Mouse (Mus musculus) heart, embryonic 16.5 days (tissue): ENCODE results near the gene Ror2. TPM values are rescaled to one million over a fixed set of nuclear protein-coding genes. Genes with fewer than 3 reads are reported as not detected.

Experiments used
- ATAC-seq: fragments of 200-750 bp; cut with Nextera tagmentation; replicated peaks from 2 replicates; pipeline ENCODE4 v1.8.0; 2017; ENCODE audit warnings: moderate number of reproducible peaks; ENCODE audit not compliant: insufficient read depth, low FRiP score; ENCODE audit errors: extremely low read depth
- H3K27ac ChIP-seq: fragments of 300-500 bp; sonication (generic); 2 replicates; pipeline ENCODE4 v1.5.1; 2014; ENCODE audit warnings: mild to moderate bottlenecking, low read length, control low read depth, moderate library complexity
- H3K27me3 ChIP-seq: fragments of 300-500 bp; sonication (generic); 2 replicates; pipeline ENCODE4 v1.6.1; 2014; ENCODE audit warnings: low read length, mixed read lengths; ENCODE audit not compliant: control insufficient read depth, insufficient read depth
- H3K36me3 ChIP-seq: fragments of 300-500 bp; sonication (generic); 2 replicates; pipeline ENCODE4 v1.6.1; 2014; ENCODE audit not compliant: control insufficient read depth, insufficient read depth
- H3K4me1 ChIP-seq: fragments of 300-500 bp; sonication (generic); 2 replicates; pipeline ENCODE4 v1.6.1; 2014; ENCODE audit warnings: low read length, mixed read lengths; ENCODE audit not compliant: control insufficient read depth, insufficient read depth
- H3K4me2 ChIP-seq: fragments of 300-500 bp; sonication (generic); 2 replicates; pipeline ENCODE4 v1.6.1; 2014; ENCODE audit warnings: low read depth, mild to moderate bottlenecking, control low read depth, low read length
- H3K4me3 ChIP-seq: fragments of 300-500 bp; sonication (generic); 2 replicates; pipeline ENCODE4 v1.5.1; 2014; ENCODE audit warnings: mild to moderate bottlenecking, control low read depth, low read length
- H3K9ac ChIP-seq: fragments of 300-500 bp; sonication (generic); 2 replicates; pipeline ENCODE4 v1.6.1; 2014; ENCODE audit warnings: low read length, control low read depth
- H3K9me3 ChIP-seq: fragments of 300-500 bp; sonication (generic); replicated peaks from 2 replicates; pipeline ENCODE4 v1.6.1; 2016; ENCODE audit warnings: low read length; ENCODE audit not compliant: control insufficient read depth
- WGBS: fragments of 180-500 bp; shearing (Covaris S2); extraction: QIAGEN DNeasy Blood & Tissue Kit; methylation state at CpG from one replicate; pipeline ENCODE4 v1.1.7; 2014; 5-methylcytosine and 5-hydroxymethylcytosine counted together
- polyA plus RNA-seq: library from polyadenylated mRNA; unstranded; fragments of >200 nt; fragmentation: Nextera tagmentation; extraction: Ambion mirVana; gene quantifications from 2 replicates; pipeline ENCODE4 v1.2.1, GENCODE M21; 2015

Ror2 gene
- polyA plus RNA-seq, 1 experiment from 2014 or later, result 13.5 TPM

DNA sequence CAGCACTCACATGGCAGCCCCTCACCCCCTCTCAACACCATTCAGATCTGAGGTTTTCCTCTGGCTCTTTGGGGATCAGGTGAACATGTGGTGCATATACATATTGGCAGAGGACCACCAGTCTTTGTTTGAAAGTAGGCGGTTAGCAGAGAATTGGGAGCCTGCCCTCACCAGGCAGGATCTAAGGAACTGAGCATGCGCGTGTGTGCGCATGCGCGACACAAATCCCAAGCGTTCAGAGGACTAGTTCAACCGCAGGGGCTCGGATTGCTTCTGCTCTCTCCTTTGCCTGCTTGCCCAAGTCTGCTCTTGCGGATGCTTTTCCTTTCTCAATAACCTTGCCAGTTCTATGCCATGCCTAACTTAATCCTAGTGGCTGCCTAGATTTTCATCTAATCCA is 66.0 kb downstream of the Ror2 start:
- ATAC-seq, result no peak
- Histone ChIP-seq H3K27ac (no peak overlapping the region), H3K4me3 (no peak overlapping the region), H3K4me1 (peaks cover 9% of the 10 kb centered on the region; the same call in 1 of the 2 replicates), H3K9ac (no peak overlapping the region), H3K4me2 (no peak overlapping the region), H3K27me3 (no peaks in the 10 kb centered on the region), H3K9me3 (peaks cover 8% of the 10 kb centered on the region; the same call in 1 of the 2 replicates), H3K36me3 (no peaks in the 10 kb centered on the region)
- WGBS, result 94% methylated on average over 10 of the region's 10 CpGs

DNA sequence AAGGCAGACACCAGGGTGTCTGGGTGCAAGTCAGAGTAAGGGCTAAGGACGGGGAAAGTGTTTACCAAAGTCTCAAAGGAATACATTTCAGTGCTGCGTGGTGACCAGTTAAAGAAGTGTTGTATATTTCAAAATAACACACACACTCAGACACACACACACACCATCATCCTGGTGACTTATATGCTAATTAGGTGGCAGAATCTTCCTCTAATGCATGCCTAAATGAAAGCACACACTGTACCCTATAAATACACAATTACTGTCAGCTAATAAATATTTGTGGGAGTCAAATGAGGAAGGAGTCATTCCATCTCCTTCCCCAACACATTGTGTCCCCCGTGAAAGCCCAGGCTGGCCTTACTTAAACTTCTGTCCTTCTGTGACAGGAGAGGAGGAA is 66.5 kb downstream of the Ror2 start:
- Histone ChIP-seq H3K9me3 (peaks cover 5% of the 10 kb centered on the region; the same call in 1 of the 2 replicates), H3K4me3 (no peak overlapping the region), H3K27ac (no peak overlapping the region), H3K9ac (no peak overlapping the region), H3K27me3 (no peaks in the 10 kb centered on the region), H3K4me1 (peaks cover 12% of the 10 kb centered on the region; the same call in 1 of the 2 replicates), H3K36me3 (no peaks in the 10 kb centered on the region), H3K4me2 (no peak overlapping the region)
- WGBS, result 69% methylated on average over 3 of the region's 3 CpGs
- ATAC-seq, result no peak

DNA sequence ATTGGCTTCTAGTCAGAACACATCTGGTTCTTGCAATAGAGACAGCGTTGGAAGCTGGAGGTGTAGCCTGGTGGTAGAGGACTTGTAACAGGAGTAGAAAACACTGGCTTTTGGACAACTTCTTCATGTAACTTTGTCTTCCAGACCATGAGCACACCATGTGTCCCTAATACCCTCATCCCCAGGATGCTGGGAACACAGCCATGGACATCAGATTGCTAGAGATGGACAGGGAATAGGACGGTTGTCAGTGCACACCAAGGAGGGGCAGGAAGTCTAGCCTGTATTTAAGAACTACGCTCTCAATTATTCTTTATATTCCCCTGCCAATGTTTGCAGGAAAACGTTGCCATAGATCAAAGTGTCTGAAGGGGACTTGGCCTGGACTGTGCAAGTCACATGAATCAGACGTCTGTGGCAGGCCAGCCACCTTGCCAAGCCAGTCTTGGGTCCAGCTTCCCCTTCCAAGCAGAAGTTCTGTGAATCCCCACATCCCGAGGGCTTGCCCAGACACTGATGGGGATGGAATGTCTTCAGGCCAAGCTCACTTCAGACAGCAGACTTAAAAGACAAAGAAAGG is 68.4 kb downstream of the Ror2 start:
- H3K4me3 ChIP-seq, result no peak overlapping the region
- no peak overlapping the region for H3K4me2 ChIP-seq
- peak; percentile 39; the same call in 1 of the 2 replicates for ATAC-seq
- no peak overlapping the region for H3K9ac ChIP-seq
- WGBS, result 42% methylated on average over 6 of the region's 6 CpGs
- peaks cover 18% of the 10 kb centered on the region for H3K4me1 ChIP-seq
- H3K27ac ChIP-seq, result no peak overlapping the region; the same call in 1 of the 2 replicates
- no peaks in the 10 kb centered on the region for H3K27me3 ChIP-seq
- no peaks in the 10 kb centered on the region for H3K36me3 ChIP-seq
- H3K9me3 ChIP-seq, result no peaks in the 10 kb centered on the region

DNA sequence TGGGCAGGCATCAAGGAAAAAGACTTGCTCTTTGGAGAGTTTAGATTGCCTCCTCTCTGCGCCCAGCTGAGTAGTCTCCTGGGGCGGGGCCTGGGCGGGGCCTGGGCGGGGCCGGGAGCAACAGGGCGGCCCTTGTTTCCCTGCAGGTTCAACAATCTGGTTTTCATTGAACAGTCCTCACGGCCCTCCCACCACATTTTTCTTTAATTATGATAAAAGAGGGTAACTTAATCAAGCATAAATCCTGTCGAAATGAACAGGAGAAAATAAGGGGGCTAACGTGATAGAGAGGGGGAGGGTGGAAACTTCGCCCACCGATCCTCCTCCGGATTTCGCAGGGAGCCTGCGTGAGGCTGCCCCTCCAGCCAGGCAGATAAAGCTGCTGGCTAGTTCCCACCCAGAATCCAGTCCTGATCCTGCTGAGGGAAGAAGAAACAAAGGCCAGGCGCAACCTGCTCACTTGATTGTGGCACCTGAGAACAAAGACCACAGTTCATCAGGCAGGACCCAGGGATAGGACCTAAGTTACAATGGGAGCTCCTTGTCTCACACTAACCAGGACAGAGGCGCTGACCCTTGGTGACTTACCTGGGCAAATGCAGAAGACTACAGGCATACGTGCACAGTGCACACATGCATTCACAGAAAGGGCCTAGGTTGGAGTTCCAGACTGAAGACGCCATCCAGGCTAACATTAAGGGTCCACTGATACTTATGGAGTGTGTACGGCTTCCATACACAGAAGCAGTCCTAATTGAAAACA is 73.8 kb downstream of the Ror2 start:
- peak overlapping the region; percentile 53; the same call in 1 of the 2 replicates for H3K9ac ChIP-seq
- H3K36me3 ChIP-seq, result no peaks in the 10 kb centered on the region
- no peak overlapping the region for H3K27ac ChIP-seq
- H3K4me3 ChIP-seq, result peak overlapping the region; percentile 34
- WGBS, result 17% methylated on average over 19 of the region's 19 CpGs
- no peaks in the 10 kb centered on the region for H3K9me3 ChIP-seq
- H3K4me2 ChIP-seq, result peak overlapping the region; percentile 60
- H3K27me3 ChIP-seq, result no peaks in the 10 kb centered on the region
- peak; percentile 65; the same call in 1 of the 2 replicates for ATAC-seq
- peaks cover 32% of the 10 kb centered on the region for H3K4me1 ChIP-seq

DNA sequence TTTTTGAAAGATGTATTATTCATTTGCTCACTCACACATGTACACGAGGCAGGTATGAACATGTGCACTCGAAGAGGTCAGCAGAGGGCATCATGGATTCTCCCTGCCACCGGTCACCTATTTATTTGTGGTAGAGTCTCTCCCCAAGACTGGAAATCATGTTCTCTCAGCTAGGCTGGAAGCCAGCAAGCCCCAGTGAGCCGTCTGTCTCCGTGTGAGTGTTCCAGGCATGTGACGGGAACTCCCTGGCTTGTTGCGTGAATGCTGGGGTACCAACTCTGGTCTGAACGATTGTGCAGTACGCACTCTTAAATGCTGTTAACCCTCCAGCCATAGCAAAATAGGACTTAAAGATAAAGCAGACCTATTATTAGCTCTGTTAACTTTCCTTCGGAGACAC is 77.4 kb downstream of the Ror2 start:
- Histone ChIP-seq H3K4me1 (peaks cover 45% of the 10 kb centered on the region), H3K4me2 (no peak overlapping the region), H3K9me3 (no peaks in the 10 kb centered on the region), H3K27me3 (no peaks in the 10 kb centered on the region), H3K36me3 (no peaks in the 10 kb centered on the region), H3K9ac (no peak overlapping the region), H3K27ac (peak overlapping the region; percentile 59), H3K4me3 (no peak overlapping the region)
- 44% methylated on average over 10 of the region's 10 CpGs for WGBS
- ATAC-seq, result no peak

DNA sequence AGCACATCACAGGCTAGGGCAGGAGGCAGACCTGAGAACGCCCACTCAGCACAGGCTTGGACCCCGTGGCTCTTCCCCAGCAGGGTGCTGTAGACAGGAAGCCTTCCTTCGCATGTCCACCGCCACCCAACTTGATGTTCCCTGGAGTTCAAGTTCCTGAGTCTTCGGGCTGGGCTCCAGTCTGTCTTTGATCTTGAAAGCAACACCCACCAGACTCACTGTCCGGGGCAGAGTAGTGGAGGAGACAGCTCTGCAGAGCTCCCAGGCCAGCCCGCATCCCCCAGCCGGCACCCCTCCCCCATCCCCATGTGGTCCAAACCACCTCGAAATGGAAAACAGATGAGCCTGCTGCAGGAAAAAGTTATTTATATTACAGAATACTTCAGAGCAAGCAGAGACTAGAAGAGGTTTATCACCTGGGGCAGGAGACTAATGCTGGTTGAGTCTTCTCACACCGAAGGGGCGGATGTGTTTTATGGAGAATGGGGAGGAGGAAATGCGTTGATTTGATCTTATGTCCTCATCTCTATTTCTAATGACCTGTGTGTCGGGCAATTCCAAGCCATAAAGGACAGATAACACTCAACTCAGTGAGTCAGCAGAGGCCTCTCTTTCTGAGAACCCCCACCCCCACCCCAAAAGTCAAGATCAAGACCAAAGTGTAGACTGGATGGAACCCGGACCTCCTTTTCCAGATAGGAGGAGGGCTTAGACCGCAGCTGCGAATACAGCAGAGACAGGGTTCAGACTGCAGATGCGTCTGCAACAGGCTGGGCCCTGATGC is 80.6 kb downstream of the Ror2 start:
- Histone ChIP-seq H3K36me3 (no peaks in the 10 kb centered on the region), H3K27me3 (no peaks in the 10 kb centered on the region), H3K27ac (no peak overlapping the region), H3K4me1 (peaks cover 49% of the 10 kb centered on the region), H3K9me3 (no peaks in the 10 kb centered on the region), H3K9ac (no peak overlapping the region), H3K4me2 (no peak overlapping the region), H3K4me3 (no peak overlapping the region)
- 27% methylated on average over 17 of the region's 17 CpGs for WGBS
- ATAC-seq, result no peak; the same call in 1 of the 2 replicates

DNA sequence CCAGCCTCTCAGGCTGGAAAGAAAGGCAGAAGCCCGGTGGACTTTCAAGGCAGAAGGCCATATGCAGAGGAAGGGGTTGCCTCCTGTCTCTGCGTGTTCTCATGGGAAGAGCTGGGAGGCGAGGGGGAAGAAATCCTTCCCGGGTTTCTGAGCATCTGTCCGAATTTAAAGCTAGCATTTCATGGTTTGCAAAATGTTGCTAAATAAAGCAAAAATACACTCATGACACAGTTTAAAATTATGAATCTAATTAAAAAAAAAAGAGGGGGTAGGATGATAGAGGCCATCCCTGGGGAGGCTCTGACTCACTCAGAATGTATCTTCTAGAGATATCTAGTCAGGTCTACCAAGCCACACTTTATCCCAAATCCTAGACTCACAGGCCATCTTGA is 83.5 kb downstream of the Ror2 start:
- 68% methylated on average over 5 of the region's 5 CpGs for WGBS
- no peaks in the 10 kb centered on the region for H3K9me3 ChIP-seq
- no peaks in the 10 kb centered on the region for H3K36me3 ChIP-seq
- no peak overlapping the region for H3K4me2 ChIP-seq
- no peak overlapping the region for H3K27ac ChIP-seq
- no peak overlapping the region for H3K4me3 ChIP-seq
- no peak for ATAC-seq
- H3K4me1 ChIP-seq, result peaks cover 44% of the 10 kb centered on the region
- H3K9ac ChIP-seq, result no peak overlapping the region
- H3K27me3 ChIP-seq, result no peaks in the 10 kb centered on the region

DNA sequence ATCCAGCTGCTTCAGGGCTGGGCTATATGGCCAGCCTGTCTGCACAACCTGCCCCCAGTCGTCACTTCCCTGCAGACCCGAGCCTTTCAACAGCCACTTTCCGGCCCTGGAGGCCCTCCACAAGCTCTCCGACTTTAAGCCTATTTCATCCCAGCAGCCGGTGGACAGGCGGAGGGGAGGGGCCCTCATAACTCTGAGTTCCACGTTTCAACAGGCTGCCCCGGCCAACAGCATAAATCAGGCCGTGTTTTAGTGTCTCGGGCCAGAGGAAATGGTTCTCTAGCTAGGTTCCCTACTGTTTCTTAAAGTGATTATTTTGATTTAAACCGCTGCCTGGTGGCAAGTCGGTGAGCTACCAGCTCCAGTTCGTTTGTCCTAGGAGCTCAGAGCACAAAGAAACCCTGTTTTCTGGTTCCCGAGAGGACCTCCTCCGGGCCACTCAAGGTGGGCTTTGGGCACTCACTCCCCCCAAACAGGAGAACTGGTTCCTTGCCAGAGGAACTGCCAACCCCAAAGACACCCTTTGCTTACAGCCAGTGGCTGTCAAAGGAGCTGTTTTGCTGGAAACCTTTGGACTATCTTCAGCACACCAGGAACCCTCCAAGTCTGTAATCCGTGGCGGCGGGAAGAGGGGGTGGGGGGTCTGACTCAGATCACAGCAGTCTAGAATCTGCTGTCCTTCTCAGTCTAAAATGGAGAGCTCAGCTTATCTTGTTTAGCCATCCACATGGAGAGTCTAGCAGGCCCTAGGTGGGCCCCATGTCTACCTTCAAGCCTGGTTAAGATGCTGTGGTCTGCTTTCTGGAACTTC is 84.1 kb downstream of the Ror2 start:
- 8% methylated on average over 18 of the region's 18 CpGs for WGBS
- H3K36me3 ChIP-seq, result no peaks in the 10 kb centered on the region
- H3K9me3 ChIP-seq, result no peaks in the 10 kb centered on the region
- H3K27ac ChIP-seq, result peak overlapping the region; percentile 54
- no peaks in the 10 kb centered on the region for H3K27me3 ChIP-seq
- peak overlapping the region; percentile 38 for H3K4me2 ChIP-seq
- H3K4me3 ChIP-seq, result no peak overlapping the region
- peak overlapping the region; percentile 48 for H3K9ac ChIP-seq
- ATAC-seq, result peak; percentile 55
- H3K4me1 ChIP-seq, result peaks cover 44% of the 10 kb centered on the region
